Mouse (Mus musculus) frontal cortex, adult 2 months (tissue): ENCODE data around the gene Eif5. TPM values are rescaled to one million over a fixed set of nuclear protein-coding genes. Genes with fewer than 3 reads are reported as not detected.

Source experiments
- DNase-seq, 2 experiments: peaks; one replicate each; pipeline ENCODE4 v3.0.0; 2022; ENCODE audit warnings: low spot score in 1 of 2; ENCODE audit errors: extremely low spot score in 1 of 2
- polyA plus RNA-seq: library from polyadenylated mRNA; depleted of rRNA; stranded (reverse); fragments of >200 nt; gene quantifications from 2 replicates; pipeline ENCODE4 v1.2.3, GENCODE M21; 2012; rRNA removed

Eif5 gene
- polyA plus RNA-seq, 1 experiment: 178 TPM

GRCm38 (mm10) chr12:111562276-111562814, 24.5 kb downstream of the Eif5 start:
- DNase-seq: no peak

- DNase-seq: no peak
These were observed 25.3 kb downstream of the Eif5 start for GRCm38 (mm10) chr12:111563076-111563629.

- no peak for DNase-seq
These were observed 27.5 kb downstream of the Eif5 start for GRCm38 (mm10) chr12:111565363-111565762.

- no peak for DNase-seq
These were observed 31.0 kb downstream of the Eif5 start for GRCm38 (mm10) chr12:111568836-111569235.

GRCm38 (mm10) chr12:111572406-111572805, 34.6 kb downstream of the Eif5 start:
- no peak for DNase-seq

GRCm38 (mm10) chr12:111573315-111573714, 35.5 kb downstream of the Eif5 start:
- no peak for DNase-seq

GRCm38 (mm10) chr12:111574074-111574886, 36.5 kb downstream of the Eif5 start, which contains the start of gene Mark3:
Gene Mark3, plus strand, starts transcription at chr12:111574523.
- DNase-seq: peak; percentile 93 to 98

- no peak for DNase-seq
These were observed 37.3 kb downstream of the Eif5 start for GRCm38 (mm10) chr12:111574887-111575838.

GRCm38 (mm10) chr12:111583058-111583457, 45.2 kb downstream of the Eif5 start:
- DNase-seq: no peak

GRCm38 (mm10) chr12:111584401-111584800, 46.6 kb downstream of the Eif5 start:
- no peak for DNase-seq

GRCm38 (mm10) chr12:111587252-111587651, 49.4 kb downstream of the Eif5 start:
- DNase-seq: no peak

GRCm38 (mm10) chr12:111592407-111593021, 54.7 kb downstream of the Eif5 start:
- DNase-seq: no peak

- DNase-seq: no peak
These were observed 56.0 kb downstream of the Eif5 start for GRCm38 (mm10) chr12:111593775-111594174.

Other genes with a start within 250 kb of the Eif5 start
- gene Cdc42bpb, start 160.3 kb upstream of the Eif5 start, polyA plus RNA-seq: 175 and 184 TPM in 2 replicates
- 23.2 and 24.5 TPM in 2 replicates for gene Lbhd2, start 131.2 kb upstream of the Eif5 start, polyA plus RNA-seq
- gene Exoc3l4, start 121.0 kb upstream of the Eif5 start, polyA plus RNA-seq: 3.8 and 4.8 TPM in 2 replicates
- 1.0 and 1.5 TPM in 2 replicates for gene Tnfaip2, start 95.5 kb upstream of the Eif5 start, polyA plus RNA-seq
- 6.4 and 7.4 TPM in 2 replicates for gene Gm266, start 52.2 kb upstream of the Eif5 start, polyA plus RNA-seq
- 78.7 and 81.9 TPM in 2 replicates for gene Mark3, start 36.5 kb downstream of the Eif5 start, polyA plus RNA-seq
- gene Ckb, start 134.3 kb downstream of the Eif5 start, polyA plus RNA-seq: 3,871 and 4,147 TPM in 2 replicates
- gene Trmt61a, start 140.1 kb downstream of the Eif5 start, polyA plus RNA-seq: 21.0 and 21.9 TPM in 2 replicates
- 54.7 and 55.0 TPM in 2 replicates for gene Bag5, start 175.2 kb downstream of the Eif5 start, polyA plus RNA-seq
- gene Apopt1, start 175.2 kb downstream of the Eif5 start, polyA plus RNA-seq: 50.6 and 53.8 TPM in 2 replicates
- 916 and 954 TPM in 2 replicates for gene Klc1, start 220.8 kb downstream of the Eif5 start, polyA plus RNA-seq